Mouse (Mus musculus): Measurements from ENCODE around the gene Btn2a2. TPM values are rescaled to one million over a fixed set of nuclear protein-coding genes. Genes with fewer than 3 reads are reported as not detected.
A peak's percentile ranks its signal among the peaks of the same experiment; 100 is the strongest.

Btn2a2 gene
- polyA plus RNA-seq, 1 experiment from 2014 or later = 0.52 TPM

- no peaks in the 10 kb centered on the region for H3K9me3 ChIP-seq
- no peak for DNase-seq (ENCODE audit: extremely low spot score, low spot score)
- peaks cover 41% of the 10 kb centered on the region for H3K4me1 ChIP-seq
- no peak overlapping the region for H3K27ac ChIP-seq
- peak overlapping the region; percentile 69 for H3K4me3 ChIP-seq
- H3K27me3 ChIP-seq (ENCODE audit: poor library complexity, severe bottlenecking) = no peaks in the 10 kb centered on the region
- H3K36me3 ChIP-seq (replicated peaks) = no peaks in the 10 kb centered on the region
- 56% methylated on average over 5 of the region's 5 CpGs for WGBS
Measured at GRCm38 (mm10) chr13:23433801-23434200, 54.9 kb downstream of the Btn2a2 start.

- Histone ChIP-seq H3K36me3 (replicated peaks) (no peaks in the 10 kb centered on the region), H3K27ac (peak overlapping the region; percentile 70), H3K9me3 (no peaks in the 10 kb centered on the region), H3K4me1 (peaks cover 42% of the 10 kb centered on the region), H3K27me3 (ENCODE audit: poor library complexity, severe bottlenecking) (no peaks in the 10 kb centered on the region), H3K4me3 (peak overlapping the region; percentile 69)
- DNase-seq (ENCODE audit: extremely low spot score, low spot score) = no peak
- 16% methylated on average over 5 of the region's 5 CpGs for WGBS
Measured at GRCm38 (mm10) chr13:23433206-23433605, 55.5 kb downstream of the Btn2a2 start.

GRCm38 (mm10) chr13:23432562-23433201, 56.0 kb downstream of the Btn2a2 start:
- H3K27me3 ChIP-seq (ENCODE audit: poor library complexity, severe bottlenecking) = no peaks in the 10 kb centered on the region
- peak; percentile 97 for DNase-seq (ENCODE audit: extremely low spot score, low spot score)
- peak overlapping the region; percentile 69 for H3K4me3 ChIP-seq
- H3K36me3 ChIP-seq (replicated peaks) = no peaks in the 10 kb centered on the region
- peaks cover 44% of the 10 kb centered on the region for H3K4me1 ChIP-seq
- under 1% methylated on average over 28 of the region's 28 CpGs for WGBS
- H3K27ac ChIP-seq = peak overlapping the region; percentile 93
- H3K9me3 ChIP-seq = no peaks in the 10 kb centered on the region

- Histone ChIP-seq H3K27me3 (ENCODE audit: poor library complexity, severe bottlenecking) (no peaks in the 10 kb centered on the region), H3K27ac (peak overlapping the region; percentile 93), H3K4me1 (peaks cover 50% of the 10 kb centered on the region), H3K9me3 (no peaks in the 10 kb centered on the region), H3K4me3 (peak overlapping the region; percentile 69), H3K36me3 (replicated peaks) (no peaks in the 10 kb centered on the region)
- peak; percentile 82 for DNase-seq (ENCODE audit: extremely low spot score, low spot score)
- WGBS = under 1% methylated on average over 15 of the region's 15 CpGs
Measured at GRCm38 (mm10) chr13:23431351-23431771, 57.3 kb downstream of the Btn2a2 start.

- H3K4me3 ChIP-seq = peak overlapping the region; percentile 69
- no peaks in the 10 kb centered on the region for H3K36me3 ChIP-seq (replicated peaks)
- H3K27ac ChIP-seq = peak overlapping the region; percentile 93
- DNase-seq (ENCODE audit: extremely low spot score, low spot score) = peak; percentile 77
- no peaks in the 10 kb centered on the region for H3K27me3 ChIP-seq (ENCODE audit: poor library complexity, severe bottlenecking)
- H3K4me1 ChIP-seq = peaks cover 52% of the 10 kb centered on the region
- WGBS = under 1% methylated on average over 17 of the region's 17 CpGs
- H3K9me3 ChIP-seq = no peaks in the 10 kb centered on the region
Measured at GRCm38 (mm10) chr13:23430734-23431133, 57.9 kb downstream of the Btn2a2 start.

- DNase-seq (ENCODE audit: extremely low spot score, low spot score) = no peak
- Histone ChIP-seq H3K4me1 (peaks cover 48% of the 10 kb centered on the region), H3K9me3 (no peaks in the 10 kb centered on the region), H3K36me3 (replicated peaks) (no peaks in the 10 kb centered on the region), H3K27me3 (ENCODE audit: poor library complexity, severe bottlenecking) (no peaks in the 10 kb centered on the region), H3K27ac (peak overlapping the region; percentile 93), H3K4me3 (peak overlapping the region; percentile 69)
- 46% methylated on average over 10 of the region's 10 CpGs for WGBS
Measured at GRCm38 (mm10) chr13:23429771-23430380, 58.8 kb downstream of the Btn2a2 start.

- H3K4me3 ChIP-seq = peak overlapping the region; percentile 19; the same call in 1 of the 2 replicates
- no peaks in the 10 kb centered on the region for H3K9me3 ChIP-seq
- H3K36me3 ChIP-seq (replicated peaks) = no peaks in the 10 kb centered on the region
- H3K4me1 ChIP-seq = peaks cover 37% of the 10 kb centered on the region
- DNase-seq (ENCODE audit: extremely low spot score, low spot score) = no peak
- H3K27ac ChIP-seq = no peak overlapping the region
- 48% methylated on average over 16 of the region's 16 CpGs for WGBS
- H3K27me3 ChIP-seq (ENCODE audit: poor library complexity, severe bottlenecking) = no peaks in the 10 kb centered on the region
Measured at GRCm38 (mm10) chr13:23428166-23428993, 60.3 kb downstream of the Btn2a2 start.

Small RNAs within 50 kb of the gene (microRNA-seq; reads per million reads assigned to microRNA genes)
- gene Gm44297 (0.90 reads per million), gene n-TStga1 (3.9 reads per million, percentile 8 among the genes with 10 or more reads in this experiment)

Other genes starting within 250 kb of the Btn2a2 start
- not detected in 2 replicates for gene Vmn1r223, start 241.7 kb downstream of the Btn2a2 start, polyA plus RNA-seq (2016; fragmentation: Nextera tagmentation; extraction: Ambion mirVana)
- gene Zfp322a, start 119.6 kb downstream of the Btn2a2 start, polyA plus RNA-seq (2016; fragmentation: Nextera tagmentation; extraction: Ambion mirVana) = 57.1 and 58.7 TPM in 2 replicates
- 15.3 and 15.5 TPM in 2 replicates for gene Abt1, start 65.0 kb downstream of the Btn2a2 start, polyA plus RNA-seq (2016; fragmentation: Nextera tagmentation; extraction: Ambion mirVana)
- 0.09 TPM in 1 of 2 replicates, not detected in the other for gene Btn1a1, start 23.0 kb downstream of the Btn2a2 start, polyA plus RNA-seq (2016; fragmentation: Nextera tagmentation; extraction: Ambion mirVana)
- gene Hist1h4h, start 42.2 kb upstream of the Btn2a2 start, polyA plus RNA-seq (2016; fragmentation: Nextera tagmentation; extraction: Ambion mirVana) = 3.8 and 4.0 TPM in 2 replicates
- gene Hist1h2af, start 45.0 kb upstream of the Btn2a2 start, polyA plus RNA-seq (2016; fragmentation: Nextera tagmentation; extraction: Ambion mirVana) = 6.7 and 9.5 TPM in 2 replicates
- 6.3 and 8.1 TPM in 2 replicates for gene Hist1h3g, start 46.6 kb upstream of the Btn2a2 start, polyA plus RNA-seq (2016; fragmentation: Nextera tagmentation; extraction: Ambion mirVana)
- gene Hist1h2bh, start 54.5 kb upstream of the Btn2a2 start, polyA plus RNA-seq (2016; fragmentation: Nextera tagmentation; extraction: Ambion mirVana) = 0.74 and 0.79 TPM in 2 replicates
- gene Hist1h3f, start 55.2 kb upstream of the Btn2a2 start, polyA plus RNA-seq (2016; fragmentation: Nextera tagmentation; extraction: Ambion mirVana) = 1.00 and 1.7 TPM in 2 replicates
- 0.53 and 0.60 TPM in 2 replicates for gene Hist1h4f, start 62.8 kb upstream of the Btn2a2 start, polyA plus RNA-seq (2016; fragmentation: Nextera tagmentation; extraction: Ambion mirVana)
- gene Hist1h1d, start 64.4 kb upstream of the Btn2a2 start, polyA plus RNA-seq (2016; fragmentation: Nextera tagmentation; extraction: Ambion mirVana) = 0.58 and 0.60 TPM in 2 replicates
- 6.1 and 6.7 TPM in 2 replicates for gene Hist1h3e, start 73.5 kb upstream of the Btn2a2 start, polyA plus RNA-seq (2016; fragmentation: Nextera tagmentation; extraction: Ambion mirVana)
- gene Hist1h2ae, start 82.4 kb upstream of the Btn2a2 start, polyA plus RNA-seq (2016; fragmentation: Nextera tagmentation; extraction: Ambion mirVana) = 102 and 105 TPM in 2 replicates
- gene Hist1h2bg, start 82.5 kb upstream of the Btn2a2 start, polyA plus RNA-seq (2016; fragmentation: Nextera tagmentation; extraction: Ambion mirVana) = 6.4 and 6.7 TPM in 2 replicates
- 5.8 and 6.9 TPM in 2 replicates for gene Hist1h2bf, start 85.3 kb upstream of the Btn2a2 start, polyA plus RNA-seq (2016; fragmentation: Nextera tagmentation; extraction: Ambion mirVana)
- 1.5 TPM in 2 replicates for gene Hist1h2ad, start 85.5 kb upstream of the Btn2a2 start, polyA plus RNA-seq (2016; fragmentation: Nextera tagmentation; extraction: Ambion mirVana)
- gene Hist1h3d, start 86.9 kb upstream of the Btn2a2 start, polyA plus RNA-seq (2016; fragmentation: Nextera tagmentation; extraction: Ambion mirVana) = 7.1 and 7.2 TPM in 2 replicates
- 112 and 119 TPM in 2 replicates for gene Hist1h4d, start 92.7 kb upstream of the Btn2a2 start, polyA plus RNA-seq (2016; fragmentation: Nextera tagmentation; extraction: Ambion mirVana)
- 3.2 and 3.6 TPM in 2 replicates for gene Hist1h2be, start 132.3 kb upstream of the Btn2a2 start, polyA plus RNA-seq (2016; fragmentation: Nextera tagmentation; extraction: Ambion mirVana)
- 19.8 and 21.4 TPM in 2 replicates for gene Hist1h1e, start 133.7 kb upstream of the Btn2a2 start, polyA plus RNA-seq (2016; fragmentation: Nextera tagmentation; extraction: Ambion mirVana)
- gene Hist1h2ac, start 195.1 kb upstream of the Btn2a2 start, polyA plus RNA-seq (2016; fragmentation: Nextera tagmentation; extraction: Ambion mirVana) = 1.00 and 1.1 TPM in 2 replicates
- 17.2 and 19.3 TPM in 2 replicates for gene Hist1h2bc, start 195.3 kb upstream of the Btn2a2 start, polyA plus RNA-seq (2016; fragmentation: Nextera tagmentation; extraction: Ambion mirVana)
- not detected in 2 replicates for gene Hist1h1t, start 207.0 kb upstream of the Btn2a2 start, polyA plus RNA-seq (2016; fragmentation: Nextera tagmentation; extraction: Ambion mirVana)
- gene Hist1h4c, start 209.6 kb upstream of the Btn2a2 start, polyA plus RNA-seq (2016; fragmentation: Nextera tagmentation; extraction: Ambion mirVana) = 4.5 and 5.9 TPM in 2 replicates
- gene Hfe, start 222.0 kb upstream of the Btn2a2 start, polyA plus RNA-seq (2016; fragmentation: Nextera tagmentation; extraction: Ambion mirVana) = 1.3 and 1.5 TPM in 2 replicates
- 9.4 and 10.7 TPM in 2 replicates for gene Hist1h1c, start 250.0 kb upstream of the Btn2a2 start, polyA plus RNA-seq (2016; fragmentation: Nextera tagmentation; extraction: Ambion mirVana)

Data from forebrain, embryonic 10.5 days (tissue).